Mouse (Mus musculus): ENCODE results near the gene Aadat. TPM values are rescaled to one million over a fixed set of nuclear protein-coding genes. Genes with fewer than 3 reads are reported as not detected.

Aadat gene
- polyA plus RNA-seq (2021; fragmentation: Nextera tagmentation): 0.19 and 0.26 TPM in 2 replicates
- long read RNA-seq, experiment 1: 0 reads
- long read RNA-seq, experiment 2: 0 reads

GRCm38 (mm10) chr8:60505653-60506521 lies at the start of gene Aadat:
Gene Aadat (plus strand): TSS chr8:60505932.

GRCm38 (mm10) chr8:60503098-60503497 lies 2.6 kb upstream of the Aadat start, which contains the start of gene Gm10283:
Gene Gm10283 (minus strand): TSS chr8:60503198.

Other genes with a start within 250 kb of the Aadat start
- gene Gm10283, start 2.7 kb upstream of the Aadat start, polyA plus RNA-seq (2021; fragmentation: Nextera tagmentation): not detected in 2 replicates
- 11.4 and 11.9 TPM in 2 replicates for gene Mfap3l, start 126.9 kb downstream of the Aadat start, polyA plus RNA-seq (2021; fragmentation: Nextera tagmentation)